8 mouse cellular contexts compared by ENCODE assay signal in genomic region chr4:135128841-135129520, GRCm38 (mm10). TPM values are rescaled to one million over a fixed set of nuclear protein-coding genes. Genes with fewer than 3 reads are reported as not detected.
A peak's percentile ranks its signal among the peaks of the same experiment; 100 is the strongest.
DNase-seq lines count a peak whose midpoint lies in the region; ATAC-seq lines count a peak whose summit lies in the region.

No protein-coding gene starts in this region.

- no peaks in the 10 kb centered on the region for H3K9me3 ChIP-seq in embryonic facial prominence, embryonic 10.5 days
- no peaks in the 10 kb centered on the region for H3K9me3 ChIP-seq in midbrain, embryonic 10.5 days (replicated peaks)

- no peaks in the 10 kb centered on the region for H3K36me3 ChIP-seq in embryonic facial prominence, embryonic 10.5 days (replicated peaks)
- no peaks in the 10 kb centered on the region for H3K36me3 ChIP-seq in midbrain, embryonic 10.5 days

- ATAC-seq in inflammation-experienced regulatory T-cells, adult 6 months: peak; percentile 81

- DNase-seq in spleen, adult 18-20 months: peak; percentile 27 to 29
- DNase-seq in spleen, postnatal 14 days (ENCODE audit: low spot score in 2 of 2): no peak
- peak; percentile 57 for DNase-seq in embryonic facial prominence, embryonic 10.5 days (ENCODE audit: low spot score)
- peak; percentile 56 for DNase-seq in midbrain, embryonic 10.5 days (ENCODE audit: low spot score)
- DNase-seq in thymus, postnatal 10 days (ENCODE audit: low spot score in 2 of 2): peak; percentile 51 to 62
- no peak for DNase-seq in cerebellum, adult 9-10 months
- DNase-seq in Muller cell, postnatal 12 days (ENCODE audit: inconsistent ontology term): no peak

- peaks cover 51% of the 10 kb centered on the region for H3K27me3 ChIP-seq in embryonic facial prominence, embryonic 10.5 days (replicated peaks; ENCODE audit: low read depth, poor library complexity, severe bottlenecking)
- H3K27me3 ChIP-seq in midbrain, embryonic 10.5 days (ENCODE audit: low read depth, poor library complexity, severe bottlenecking): peaks cover 46% of the 10 kb centered on the region

- peak overlapping the region; percentile 3; the same call in 1 of the 2 replicates for H3K27ac ChIP-seq in embryonic facial prominence, embryonic 10.5 days (replicated peaks)
- peak overlapping the region; percentile 59; the same call in 1 of the 2 replicates for H3K27ac ChIP-seq in midbrain, embryonic 10.5 days (replicated peaks)

- 23% methylated on average over 22 of the region's 22 CpGs for WGBS in embryonic facial prominence, embryonic 10.5 days
- WGBS in midbrain, embryonic 10.5 days: 23% methylated on average over 22 of the region's 22 CpGs

- peaks cover 23% of the 10 kb centered on the region for H3K4me1 ChIP-seq in embryonic facial prominence, embryonic 10.5 days
- peaks cover 12% of the 10 kb centered on the region for H3K4me1 ChIP-seq in midbrain, embryonic 10.5 days

- peak overlapping the region; percentile 49 for H3K4me3 ChIP-seq in embryonic facial prominence, embryonic 10.5 days
- H3K4me3 ChIP-seq in midbrain, embryonic 10.5 days: peak overlapping the region; percentile 49

RNA-seq across cellular contexts. Expression of gene Runx3, which starts 8.5 kb away (rescaled TPM):
- 0.04 TPM in 2 replicates for polyA plus RNA-seq in embryonic facial prominence, embryonic 10.5 days (2016; fragmentation: Nextera tagmentation; extraction: Ambion mirVana)
- 10 to 100 TPM in 2 of 3 experiments, 1 to 10 TPM in 1; 9.2 to 26.5 (median 11.1) TPM for polyA plus RNA-seq in inflammation-experienced regulatory T-cells, adult 6 months (2017; shearing (Covaris generic))
- polyA plus RNA-seq in midbrain, embryonic 10.5 days (2016; fragmentation: Nextera tagmentation; extraction: Ambion mirVana): 0.04 TPM in 2 replicates

Comparison
In these comparisons a context has a peak if more than half of its experiments do, and no peak if none do; other contexts are left out.
1. DNase-seq: peak in spleen, adult 18-20 months (2 of 2), embryonic facial prominence, embryonic 10.5 days (single experiment), midbrain, embryonic 10.5 days (single experiment) and thymus, postnatal 10 days (2 of 2); none in spleen, postnatal 14 days (0 of 2), cerebellum, adult 9-10 months (single experiment) and Muller cell, postnatal 12 days (single experiment).